Mouse (Mus musculus) liver, embryonic 16.5 days (tissue): ENCODE results near the gene Tlr13. TPM values are rescaled to one million over a fixed set of nuclear protein-coding genes. Genes with fewer than 3 reads are reported as not detected.

Experiments used
- ATAC-seq: fragments of 200-750 bp; cut with Nextera tagmentation; 2 replicates; pipeline ENCODE4 v1.8.0; 2017; ENCODE audit warnings: low read depth, mild to moderate bottlenecking, moderate number of reproducible peaks, moderate library complexity
- H3K27ac ChIP-seq: fragments of 300-500 bp; sonication (generic); 2 replicates; pipeline ENCODE4 v1.5.1; 2014; ENCODE audit warnings: mild to moderate bottlenecking, low read length
- H3K27me3 ChIP-seq: fragments of 300-500 bp; sonication (generic); 2 replicates; pipeline ENCODE4 v1.6.1; 2014; ENCODE audit warnings: low read depth, low read length, mixed read lengths; ENCODE audit not compliant: control insufficient read depth, insufficient read depth
- H3K36me3 ChIP-seq: fragments of 300-500 bp; sonication (generic); 2 replicates; pipeline ENCODE4 v1.6.1; 2014; ENCODE audit warnings: mild to moderate bottlenecking; ENCODE audit not compliant: control insufficient read depth, insufficient read depth
- H3K4me1 ChIP-seq: fragments of 300-500 bp; sonication (generic); 2 replicates; pipeline ENCODE4 v1.6.1; 2014; ENCODE audit warnings: low read depth, low read length, mixed read lengths; ENCODE audit not compliant: control insufficient read depth
- H3K4me2 ChIP-seq: fragments of 300-500 bp; sonication (generic); 2 replicates; pipeline ENCODE4 v1.6.1; 2014; ENCODE audit warnings: low read depth, low read length, mixed read lengths
- H3K4me3 ChIP-seq: fragments of 300-500 bp; sonication (generic); 2 replicates; pipeline ENCODE4 v1.5.1; 2014; ENCODE audit warnings: low read depth, mild to moderate bottlenecking, low read length
- H3K9ac ChIP-seq: fragments of 300-500 bp; sonication (generic); 2 replicates; pipeline ENCODE4 v1.6.1; 2014; ENCODE audit warnings: low read depth, low read length
- H3K9me3 ChIP-seq: fragments of 300-500 bp; sonication (generic); replicated peaks from 2 replicates; pipeline ENCODE4 v1.6.1; 2016; ENCODE audit warnings: low read length; ENCODE audit not compliant: control insufficient read depth
- WGBS: fragments of 180-500 bp; shearing (Covaris S2); extraction: QIAGEN DNeasy Blood & Tissue Kit; methylation state at CpG from one replicate; pipeline ENCODE4 v1.1.7; 2014; ENCODE audit not compliant: insufficient replicate concordance; 5-methylcytosine and 5-hydroxymethylcytosine counted together
- polyA plus RNA-seq: library from polyadenylated mRNA; unstranded; fragments of >200 nt; fragmentation: Nextera tagmentation; extraction: Ambion mirVana; gene quantifications from 2 replicates; pipeline ENCODE4 v1.2.1, GENCODE M21; 2015

Gene Tlr13
- polyA plus RNA-seq, 1 experiment from 2014 or later: 1.3 TPM

GRCm38 (mm10) chrX:106135916-106136575 lies 7.0 kb upstream of the Tlr13 start:
- H3K27me3 ChIP-seq: no peaks in the 10 kb centered on the region
- H3K36me3 ChIP-seq: no peaks in the 10 kb centered on the region
- no peaks in the 10 kb centered on the region for H3K4me1 ChIP-seq
- no peak overlapping the region for H3K9ac ChIP-seq
- H3K4me3 ChIP-seq: no peak overlapping the region
- 0 out of 2 replicates have a peak overlapping the region, but pooled peaks have one; percentile 0 for H3K27ac ChIP-seq
- H3K4me2 ChIP-seq: peak overlapping the region; percentile 9; the same call in 1 of the 2 replicates
- H3K9me3 ChIP-seq: no peaks in the 10 kb centered on the region
- no peak for ATAC-seq
- WGBS: 25% methylated on average over 12 of the region's 12 CpGs

- Histone ChIP-seq H3K27ac (no peak overlapping the region), H3K27me3 (no peaks in the 10 kb centered on the region), H3K36me3 (no peaks in the 10 kb centered on the region), H3K4me1 (no peaks in the 10 kb centered on the region), H3K4me3 (no peak overlapping the region), H3K9ac (no peak overlapping the region), H3K4me2 (no peak overlapping the region), H3K9me3 (no peaks in the 10 kb centered on the region)
- WGBS: 54% methylated on average over 13 of the region's 13 CpGs
- ATAC-seq: no peak
These were observed 3.5 kb upstream of the Tlr13 start for GRCm38 (mm10) chrX:106139309-106140070.

GRCm38 (mm10) chrX:106148185-106148584 lies 5.2 kb downstream of the Tlr13 start:
- no peaks in the 10 kb centered on the region for H3K36me3 ChIP-seq
- no peak overlapping the region for H3K9ac ChIP-seq
- WGBS: 48% methylated on average over 1 of the region's 1 CpGs

DNA sequence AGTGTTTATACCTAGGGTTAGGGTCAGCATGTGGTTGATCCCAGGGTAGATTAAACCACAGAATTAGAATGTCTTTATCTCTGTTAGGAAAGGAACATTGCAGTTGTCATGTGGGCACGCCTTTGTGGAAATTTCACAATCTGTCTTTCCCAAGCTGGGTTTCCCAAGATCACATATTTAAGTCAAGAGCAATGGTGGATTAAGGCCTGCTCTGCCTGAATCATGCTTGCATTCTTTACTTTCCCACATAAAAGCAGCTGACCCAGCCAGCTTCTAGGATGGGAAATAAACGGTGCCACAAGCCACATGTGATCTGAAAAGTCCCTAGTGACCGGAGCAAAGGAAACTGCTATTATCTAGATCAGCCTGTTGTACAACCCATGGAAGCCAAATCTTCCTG lies 6.5 kb downstream of the Tlr13 start:
- H3K36me3 ChIP-seq: no peaks in the 10 kb centered on the region
- no peak for ATAC-seq
- H3K9ac ChIP-seq: no peak overlapping the region
- no peaks in the 10 kb centered on the region; the same call in 1 of the 2 replicates for H3K4me1 ChIP-seq
- no peak overlapping the region for H3K4me2 ChIP-seq
- H3K9me3 ChIP-seq: no peaks in the 10 kb centered on the region
- H3K27me3 ChIP-seq: no peaks in the 10 kb centered on the region
- 52% methylated on average over 3 of the region's 3 CpGs for whole genome bisulfite sequencing
- no peak overlapping the region for H3K27ac ChIP-seq
- H3K4me3 ChIP-seq: no peak overlapping the region

More at GRCm38 (mm10) chrX:106148185-106148584, 5.2 kb downstream of the Tlr13 start:
- no peaks in the 10 kb centered on the region for H3K4me1 ChIP-seq
- ATAC-seq: no peak
- H3K27ac ChIP-seq: no peak overlapping the region
- no peaks in the 10 kb centered on the region for H3K9me3 ChIP-seq
- no peak overlapping the region for H3K4me3 ChIP-seq
- no peak overlapping the region for H3K4me2 ChIP-seq
- H3K27me3 ChIP-seq: no peaks in the 10 kb centered on the region

DNA sequence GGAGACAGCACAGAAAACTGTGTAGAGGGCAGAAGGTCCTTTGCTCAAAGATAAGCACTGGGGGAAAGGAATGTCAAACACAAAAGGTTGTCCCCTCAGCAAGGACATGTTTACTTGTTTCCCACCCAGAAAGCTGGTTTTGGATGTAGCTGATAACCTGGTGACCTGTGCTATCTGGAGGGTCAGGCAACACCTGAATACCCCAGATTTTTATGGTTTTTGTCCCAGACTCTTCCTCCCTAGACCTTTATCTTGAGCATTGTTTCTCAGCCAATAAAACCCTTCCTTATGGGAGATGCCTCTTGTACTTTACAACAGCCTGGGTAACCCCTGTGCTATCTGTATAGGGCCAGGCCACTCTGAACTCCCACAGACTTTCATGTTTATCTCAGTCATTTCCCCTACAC lies 11.2 kb downstream of the Tlr13 start:
- H3K9me3 ChIP-seq: no peaks in the 10 kb centered on the region
- peak; percentile 84 for ATAC-seq
- H3K27me3 ChIP-seq: no peaks in the 10 kb centered on the region
- H3K4me1 ChIP-seq: no peaks in the 10 kb centered on the region; the same call in 1 of the 2 replicates
- no peak overlapping the region for H3K4me2 ChIP-seq
- H3K9ac ChIP-seq: no peak overlapping the region
- H3K36me3 ChIP-seq: no peaks in the 10 kb centered on the region
- H3K27ac ChIP-seq: peak overlapping the region; percentile 50; the same call in 1 of the 2 replicates
- H3K4me3 ChIP-seq: no peak overlapping the region

GRCm38 (mm10) chrX:106155892-106156291 lies 12.9 kb downstream of the Tlr13 start:
- H3K4me3 ChIP-seq: no peak overlapping the region
- 42% methylated on average over 4 of the region's 4 CpGs for WGBS
- H3K4me2 ChIP-seq: no peak overlapping the region
- H3K27ac ChIP-seq: peak overlapping the region; percentile 33
- H3K9ac ChIP-seq: no peak overlapping the region
- no peaks in the 10 kb centered on the region; the same call in 1 of the 2 replicates for H3K4me1 ChIP-seq
- H3K27me3 ChIP-seq: no peaks in the 10 kb centered on the region
- H3K9me3 ChIP-seq: no peaks in the 10 kb centered on the region
- no peak; the same call in 1 of the 2 replicates for ATAC-seq
- H3K36me3 ChIP-seq: no peaks in the 10 kb centered on the region

GRCm38 (mm10) chrX:106163995-106164394 lies 21.0 kb downstream of the Tlr13 start:
- H3K36me3 ChIP-seq: no peaks in the 10 kb centered on the region
- no peak overlapping the region for H3K4me2 ChIP-seq
- no peak overlapping the region for H3K27ac ChIP-seq
- no peak overlapping the region for H3K4me3 ChIP-seq
- WGBS: 29% methylated on average over 5 of the region's 5 CpGs
- ATAC-seq: peak; percentile 93
- H3K27me3 ChIP-seq: no peaks in the 10 kb centered on the region
- H3K9ac ChIP-seq: no peak overlapping the region
- H3K4me1 ChIP-seq: no peaks in the 10 kb centered on the region
- H3K9me3 ChIP-seq: no peaks in the 10 kb centered on the region

DNA sequence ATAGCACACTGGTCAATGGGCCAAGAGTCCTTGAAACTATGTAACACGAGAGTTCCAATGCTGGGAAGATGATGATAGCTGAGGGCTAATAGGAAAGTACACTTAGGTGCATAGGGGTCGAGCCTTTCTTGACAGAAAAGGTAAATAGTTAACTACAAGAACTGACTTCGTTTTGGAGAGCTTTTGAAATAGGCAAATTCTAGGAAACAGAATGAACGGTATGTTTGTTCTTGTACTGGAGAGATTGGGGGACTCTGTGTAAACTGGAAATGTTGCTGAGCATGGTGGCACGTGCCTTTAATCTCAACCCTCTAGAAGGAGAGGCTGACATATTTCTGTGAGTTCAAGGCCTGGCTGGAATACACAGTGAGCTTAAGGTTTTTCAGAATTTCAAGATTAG lies 21.6 kb downstream of the Tlr13 start:
- Histone ChIP-seq H3K4me2 (no peak overlapping the region), H3K27me3 (no peaks in the 10 kb centered on the region), H3K9ac (no peak overlapping the region), H3K9me3 (no peaks in the 10 kb centered on the region), H3K4me1 (no peaks in the 10 kb centered on the region), H3K27ac (no peak overlapping the region), H3K36me3 (no peaks in the 10 kb centered on the region), H3K4me3 (no peak overlapping the region)
- 49% methylated on average over 5 of the region's 5 CpGs for WGBS
- peak; percentile 64 for ATAC-seq

DNA sequence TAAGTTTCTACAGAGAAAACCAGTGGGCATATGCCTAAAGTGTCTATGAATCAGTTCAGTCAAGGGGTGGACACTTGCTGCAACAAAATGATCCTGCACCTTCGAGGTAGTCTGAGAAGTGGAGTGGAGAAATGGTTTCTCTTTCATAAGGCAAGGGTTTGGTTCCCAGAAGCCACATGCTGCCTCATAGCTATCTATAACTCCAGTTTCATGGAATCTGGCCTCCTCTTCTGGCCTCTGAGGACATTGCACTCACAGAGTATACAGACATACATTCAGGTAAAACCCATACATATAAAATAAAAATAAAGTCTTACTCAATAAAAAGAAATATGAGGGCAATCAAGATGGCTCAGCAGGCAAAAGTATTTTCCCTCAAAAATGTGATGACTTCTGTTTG lies 22.1 kb downstream of the Tlr13 start:
- Histone ChIP-seq H3K4me2 (no peak overlapping the region), H3K4me1 (no peaks in the 10 kb centered on the region), H3K27ac (peak overlapping the region; percentile 55; the same call in 1 of the 2 replicates), H3K27me3 (no peaks in the 10 kb centered on the region), H3K4me3 (no peak overlapping the region), H3K36me3 (no peaks in the 10 kb centered on the region), H3K9me3 (no peaks in the 10 kb centered on the region), H3K9ac (no peak overlapping the region)
- 38% methylated on average over 1 of the region's 1 CpGs for WGBS
- ATAC-seq: no peak
